Mouse (Mus musculus): ENCODE results near the gene Vps54.

The Vps54 gene

DNA sequence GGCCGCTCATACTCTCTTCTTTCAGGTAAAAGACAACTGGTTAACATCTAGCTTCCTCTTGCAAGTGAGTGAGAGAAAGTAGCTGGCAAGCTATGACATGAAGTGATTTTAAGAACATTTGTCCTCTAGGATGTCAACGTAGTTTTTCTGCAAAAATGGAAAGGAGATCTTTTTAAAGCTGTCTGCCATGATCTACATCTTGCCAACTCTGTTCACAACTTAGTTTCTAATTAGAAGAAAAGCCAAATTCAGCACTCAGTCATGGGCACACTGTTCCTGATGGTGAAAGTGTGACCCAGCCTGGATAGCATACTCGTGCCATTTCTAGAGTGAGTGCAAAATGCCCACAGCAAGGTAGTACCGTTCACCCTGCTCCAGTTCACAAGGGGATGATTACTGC lies 100.0 kb downstream of the Vps54 start:
- no peak for DNase-seq (ENCODE audit: low spot score)

DNA sequence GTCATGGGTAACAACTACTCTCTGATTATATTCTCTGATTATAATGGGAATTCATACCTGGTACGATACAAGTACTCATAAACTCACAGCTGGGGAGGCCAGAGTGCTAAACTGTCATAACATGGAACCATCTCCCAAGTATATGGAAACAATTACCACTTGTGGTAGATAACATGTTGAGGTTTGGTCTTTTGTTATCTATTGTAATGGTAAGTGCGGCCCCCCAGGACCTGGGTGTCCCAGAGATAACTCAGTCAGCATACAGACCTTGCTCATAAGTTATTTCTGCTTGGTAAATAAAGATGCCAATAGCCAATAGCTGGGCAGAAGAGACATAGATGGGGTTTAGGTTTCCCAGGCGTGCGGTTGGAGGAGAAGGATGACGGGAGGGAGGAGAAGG lies 104.4 kb downstream of the Vps54 start:
- no peak for DNase-seq (ENCODE audit: low spot score)

DNA sequence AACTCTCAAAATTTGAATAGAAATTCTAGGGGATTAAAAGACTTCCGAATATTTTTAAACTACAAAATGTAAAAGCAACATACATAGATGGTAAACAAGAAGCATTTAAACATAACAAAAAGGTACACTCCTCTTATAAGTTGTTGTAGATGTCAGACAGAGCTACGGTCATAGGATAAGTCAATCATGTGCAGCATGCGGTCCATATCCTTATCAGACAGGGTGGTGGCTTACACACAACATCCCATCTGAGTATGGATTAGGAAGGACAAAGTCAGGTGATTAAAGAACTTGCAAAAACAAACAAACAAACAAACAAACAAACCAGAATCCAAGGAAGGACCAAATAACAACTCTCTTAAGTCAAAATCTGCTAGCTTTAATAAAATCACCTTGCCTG lies 106.9 kb downstream of the Vps54 start:
- no peak for DNase-seq (ENCODE audit: low spot score)

DNA sequence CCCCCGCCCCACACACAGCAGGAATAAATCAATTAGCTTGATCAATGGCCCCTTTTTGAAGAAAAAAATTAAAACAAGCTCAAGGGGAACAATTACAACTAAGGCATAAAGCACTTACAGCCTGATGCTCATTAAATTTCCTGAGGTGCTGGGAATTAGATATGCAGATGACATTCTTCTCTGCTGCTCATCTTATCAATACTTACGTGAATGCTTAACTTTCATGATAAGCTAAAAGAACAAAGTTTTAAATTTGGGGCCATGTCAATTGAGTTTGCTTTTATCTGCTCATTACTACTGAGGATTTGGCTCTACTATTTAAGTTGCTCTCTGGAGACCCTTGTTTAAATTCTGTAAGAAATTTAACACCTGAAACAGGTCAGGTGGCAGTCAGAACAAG lies 109.8 kb downstream of the Vps54 start:
- DNase-seq (ENCODE audit: low spot score) = no peak

GRCm38 (mm10) chr11:21351296-21351695 lies 112.2 kb downstream of the Vps54 start:
- DNase-seq (ENCODE audit: low spot score) = no peak

- DNase-seq (ENCODE audit: low spot score) = no peak
Measured at GRCm38 (mm10) chr11:21363144-21363940, 124.3 kb downstream of the Vps54 start.

GRCm38 (mm10) chr11:21368466-21368865 lies 129.4 kb downstream of the Vps54 start:
- no peak for DNase-seq (ENCODE audit: low spot score)

DNA sequence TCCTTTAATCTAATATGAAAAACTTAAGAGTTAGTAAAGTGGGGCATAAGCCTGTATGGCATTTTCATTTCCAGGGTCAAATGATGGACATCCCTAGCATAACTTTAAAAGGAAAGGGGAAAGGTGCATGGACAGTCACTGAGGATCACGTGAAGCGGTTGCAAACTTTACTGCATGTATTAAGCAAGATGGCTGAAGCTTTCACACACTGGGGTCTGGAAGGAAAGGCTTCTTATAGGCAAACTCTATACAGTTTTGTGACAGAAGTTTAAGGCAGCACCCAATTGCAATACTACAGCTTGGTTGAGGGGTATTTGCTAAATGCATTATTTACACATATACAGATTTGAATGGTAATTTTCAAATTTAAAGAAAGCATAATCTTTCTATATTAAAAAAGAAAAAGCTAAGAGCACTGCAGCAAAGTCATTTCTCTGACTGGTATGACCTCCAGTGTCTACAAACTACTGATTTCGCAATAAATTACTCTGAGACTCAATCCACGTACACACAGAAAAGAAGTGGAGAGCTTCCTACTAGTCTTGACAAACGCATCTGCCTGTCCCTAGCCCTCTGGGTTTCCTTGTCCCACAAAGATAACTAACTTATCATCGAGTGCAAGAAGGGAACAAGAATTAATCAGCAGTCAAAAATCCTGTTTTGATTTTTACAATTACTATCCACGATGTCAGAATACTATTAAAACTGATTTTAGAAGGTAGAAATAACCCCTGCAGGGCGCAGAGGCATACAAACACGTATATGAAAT lies 130.4 kb downstream of the Vps54 start:
- DNase-seq (ENCODE audit: low spot score) = no peak

DNA sequence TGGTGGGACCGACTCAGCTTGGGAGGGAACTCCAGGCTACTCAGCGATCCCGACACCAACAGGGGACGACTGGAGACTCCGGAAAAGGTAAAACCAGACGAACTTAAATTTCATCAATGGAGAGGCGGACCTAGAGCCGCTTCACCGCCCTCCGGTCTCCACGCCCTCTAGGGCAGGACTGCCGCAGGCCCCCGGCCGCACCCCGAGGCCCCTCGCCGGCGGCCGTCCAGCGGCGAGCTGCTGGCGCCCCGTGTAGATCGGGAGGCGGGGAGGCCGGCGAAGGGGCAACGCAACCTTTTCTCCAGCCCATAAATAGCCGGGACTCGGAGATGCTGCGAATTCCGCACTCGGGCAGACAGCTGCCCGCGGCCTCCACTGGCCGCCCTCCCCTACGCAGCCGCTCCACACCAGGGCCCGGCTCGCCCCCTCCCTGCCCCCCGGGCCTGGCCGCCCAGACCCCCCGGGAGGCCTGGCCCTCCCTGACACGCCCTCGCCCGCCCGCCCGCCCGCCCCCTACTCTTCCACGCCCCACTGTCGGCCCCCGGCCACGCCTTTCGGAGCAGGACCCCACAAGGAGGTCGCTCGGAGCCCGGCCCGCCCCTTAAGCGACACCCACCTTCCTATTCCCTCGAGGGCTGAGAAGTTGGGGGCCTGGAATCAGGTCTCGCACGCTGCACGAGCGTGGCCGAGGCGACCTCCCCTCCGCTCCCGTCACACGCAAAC lies 131.5 kb downstream of the Vps54 start:
- DNase-seq (ENCODE audit: low spot score) = peak; percentile 30

All from spleen, adult 12 weeks (tissue).